In the genomic region with DNA sequence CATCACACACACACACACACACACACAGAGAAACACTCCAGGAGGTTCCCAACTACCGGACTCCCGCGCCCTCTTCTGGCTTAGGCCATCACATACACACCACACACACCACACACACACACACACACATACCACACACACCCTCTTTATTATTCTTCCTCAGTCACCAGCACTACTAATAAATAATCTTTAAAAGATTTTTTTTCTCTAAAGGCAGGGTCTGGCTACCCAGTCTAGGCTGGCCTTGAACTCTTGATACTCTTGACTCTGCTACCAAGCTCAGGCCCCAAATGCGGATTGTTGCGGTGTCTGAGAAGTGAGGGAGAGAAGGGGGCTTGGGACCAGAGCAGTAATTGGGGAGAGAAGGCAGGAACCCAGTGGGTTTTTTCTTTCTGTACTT, we compare ENCODE assay signal across 1 mouse cellular context.
TF ChIP-seq lines count a peak whose summit lies in the region.

No protein-coding gene starts in this region.

TF ChIP-seq in MEL, 35 proteins besides CTCF, POLR2A, EP300 and RAD21 (continued from another document):
- TF ChIP-seq MXI1 (IDR thresholded peaks at IDR 0.05; ENCODE audit: low read depth, low read length) (no peak), E2F4 (IDR thresholded peaks at IDR 0.05; ENCODE audit: borderline replicate concordance, low read depth, low read length) (no peak), CHD1 (IDR thresholded peaks at IDR 0.05; ENCODE audit: low read depth, low read length) (no peak), MAFK (IDR thresholded peaks at IDR 0.05; ENCODE audit: borderline replicate concordance, low read depth, low read length) (no peak)
